Mouse (Mus musculus) frontal cortex, adult (tissue): ENCODE measurements around the gene Vps29.

Experiments
- ATAC-seq: cut with Nextera tagmentation; 2 replicates; pipeline ENCODE4 v1.9.2; 2017; ENCODE audit warnings: mild to moderate bottlenecking, moderate library complexity, mixed read lengths; ENCODE audit not compliant: low TSS enrichment

The Vps29 gene

DNA sequence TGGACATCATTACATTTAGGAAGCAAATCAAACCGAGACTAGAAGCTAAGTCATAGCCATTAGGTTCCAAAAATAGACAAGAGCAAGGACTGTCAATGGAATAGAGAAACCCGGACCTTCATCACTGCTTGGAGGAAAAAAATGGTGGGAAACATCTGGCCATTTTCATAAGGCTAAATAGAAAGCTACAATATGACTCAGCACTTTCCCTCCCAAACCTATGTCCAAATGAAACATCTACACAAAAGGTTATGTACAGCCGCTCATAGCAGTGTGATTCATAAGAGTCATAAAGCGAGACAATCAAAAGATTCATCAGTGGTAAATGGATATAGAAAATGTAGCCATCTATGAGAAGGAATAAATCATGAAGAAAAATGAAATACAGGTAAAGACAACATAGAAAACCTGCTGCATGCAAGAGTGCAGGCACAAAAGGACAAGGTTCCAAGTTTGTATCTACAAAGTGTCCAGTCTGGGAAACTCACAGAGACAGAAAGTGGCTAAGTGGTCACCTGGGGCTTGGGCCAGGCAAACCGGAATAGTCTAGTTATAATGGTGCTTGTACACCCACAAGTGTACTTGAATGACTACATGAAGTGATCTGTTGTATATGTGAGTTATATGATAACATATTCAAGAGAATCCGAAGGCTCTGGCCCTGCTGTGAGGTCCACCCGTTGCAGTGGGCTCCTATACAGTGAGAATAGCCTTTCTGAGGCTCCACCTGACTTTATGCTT lies 17.4 kb upstream of the Vps29 start:
- ATAC-seq = no peak

- ATAC-seq = no peak
These were observed 11.3 kb upstream of the Vps29 start for GRCm38 (mm10) chr5:122342874-122343273.

DNA sequence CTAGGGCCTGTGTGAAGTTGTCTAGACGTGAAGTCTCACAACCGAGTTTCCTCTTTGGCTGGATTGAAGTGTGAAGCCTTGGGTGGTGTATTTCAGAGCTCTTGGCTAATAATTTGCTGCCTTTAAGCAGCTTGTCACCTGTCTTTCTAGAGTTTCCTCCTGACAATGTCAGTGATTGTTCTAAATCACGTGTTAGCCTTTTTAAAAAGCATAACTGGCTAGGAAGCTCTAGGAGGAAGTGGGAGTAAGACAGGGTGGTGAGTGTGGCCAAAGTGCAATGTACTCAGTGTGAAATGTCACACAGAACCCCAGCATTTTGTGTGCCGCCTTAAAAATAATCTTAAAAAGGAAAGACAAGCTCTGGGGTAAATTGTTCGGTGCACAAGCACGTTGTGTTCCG lies 10.4 kb upstream of the Vps29 start:
- no peak for ATAC-seq

GRCm38 (mm10) chr5:122344260-122344659 lies 9.9 kb upstream of the Vps29 start:
- ATAC-seq = peak; percentile 62; the same call in 1 of the 2 replicates

DNA sequence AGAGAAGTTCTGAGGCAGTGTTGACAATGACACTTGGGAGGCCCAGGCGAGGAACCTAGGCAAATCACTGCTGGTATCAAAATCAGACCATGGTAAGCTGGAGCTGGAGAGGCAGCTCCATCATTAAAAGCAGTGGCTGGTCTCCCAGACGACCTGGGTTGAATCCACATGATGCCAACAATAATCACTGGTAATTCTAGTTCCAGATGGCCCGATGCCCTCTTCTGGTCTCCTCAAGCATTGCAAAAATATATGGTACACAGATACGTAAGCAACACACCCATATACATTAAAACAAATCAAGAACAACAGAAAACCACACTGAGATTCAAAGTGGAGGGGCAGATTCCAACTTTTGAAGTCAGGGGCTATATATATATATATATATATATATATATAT lies 8.4 kb upstream of the Vps29 start:
- ATAC-seq = no peak

GRCm38 (mm10) chr5:122354492-122355067 lies 411 bp downstream of the Vps29 start:
- peak; percentile 42; the same call in 1 of the 2 replicates for ATAC-seq

DNA sequence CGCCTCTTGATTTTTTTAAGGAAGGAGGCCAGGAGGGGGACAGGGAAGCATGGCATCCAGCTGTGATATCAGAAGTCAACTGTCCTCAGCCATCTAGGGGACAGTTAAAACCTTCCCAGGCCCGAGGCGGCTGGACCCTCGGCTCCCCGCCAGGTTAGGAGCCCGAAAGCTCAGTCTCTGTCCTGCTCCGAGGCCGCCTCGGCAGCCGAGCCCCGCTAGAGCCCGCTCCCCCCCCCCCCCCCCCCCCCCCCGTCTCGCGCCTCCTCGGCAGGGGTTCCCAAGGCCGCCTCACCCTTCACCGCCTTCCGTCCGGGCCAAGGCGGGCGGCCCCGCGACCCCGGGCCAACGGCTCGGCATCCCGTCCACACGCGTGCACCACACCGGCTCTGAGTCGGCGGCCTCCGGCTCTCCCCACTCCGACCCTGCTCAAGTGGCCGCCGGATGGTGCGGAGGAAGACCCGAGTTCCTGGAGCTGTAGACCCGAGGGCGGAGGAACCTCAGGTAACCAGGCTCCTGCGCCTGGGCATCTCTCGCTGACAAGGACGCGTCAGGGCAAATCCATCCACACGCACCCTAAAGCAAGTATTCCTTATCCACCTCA lies 17.5 kb downstream of the Vps29 start, which contains the start of gene Gpn3:
TSS of gene Gpn3 (plus strand) at position 286 of the 601 bp plus-strand sequence.
- ATAC-seq = peak; percentile 74

DNA sequence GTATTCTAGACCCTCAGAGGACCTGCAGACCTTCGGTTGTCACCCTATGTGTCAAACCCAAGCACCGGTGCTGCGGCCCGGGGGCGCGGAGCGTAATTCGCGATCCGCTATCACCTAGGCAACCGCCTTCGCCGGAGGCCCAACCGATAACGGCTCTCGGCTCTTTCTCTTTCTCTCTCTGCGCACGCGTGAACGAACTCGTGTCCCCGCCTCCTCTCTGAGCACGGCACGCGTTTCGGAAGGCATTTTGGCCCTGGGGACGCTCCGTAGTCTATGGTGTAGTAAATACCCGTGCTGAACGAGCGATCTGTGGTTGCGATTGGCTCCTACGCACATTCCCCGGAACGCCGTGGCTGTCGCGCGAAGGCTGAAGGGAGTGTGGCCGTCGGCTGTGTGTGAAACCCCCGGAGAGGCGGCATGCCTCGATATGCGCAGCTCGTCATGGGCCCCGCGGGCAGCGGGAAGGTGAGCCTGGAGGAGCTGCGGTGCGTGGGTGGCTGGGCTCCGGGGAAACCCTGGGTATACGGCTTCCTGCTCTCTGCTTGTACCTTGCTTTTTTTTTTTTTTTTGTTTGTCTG lies 18.1 kb downstream of the Vps29 start, which contains the start of gene Fam216a:
TSS of gene Fam216a (minus strand) at position 173 of the 578 bp plus-strand sequence.
- peak; percentile 93 for ATAC-seq

GRCm38 (mm10) chr5:122372878-122373277 lies 18.7 kb downstream of the Vps29 start:
- no peak for ATAC-seq

DNA sequence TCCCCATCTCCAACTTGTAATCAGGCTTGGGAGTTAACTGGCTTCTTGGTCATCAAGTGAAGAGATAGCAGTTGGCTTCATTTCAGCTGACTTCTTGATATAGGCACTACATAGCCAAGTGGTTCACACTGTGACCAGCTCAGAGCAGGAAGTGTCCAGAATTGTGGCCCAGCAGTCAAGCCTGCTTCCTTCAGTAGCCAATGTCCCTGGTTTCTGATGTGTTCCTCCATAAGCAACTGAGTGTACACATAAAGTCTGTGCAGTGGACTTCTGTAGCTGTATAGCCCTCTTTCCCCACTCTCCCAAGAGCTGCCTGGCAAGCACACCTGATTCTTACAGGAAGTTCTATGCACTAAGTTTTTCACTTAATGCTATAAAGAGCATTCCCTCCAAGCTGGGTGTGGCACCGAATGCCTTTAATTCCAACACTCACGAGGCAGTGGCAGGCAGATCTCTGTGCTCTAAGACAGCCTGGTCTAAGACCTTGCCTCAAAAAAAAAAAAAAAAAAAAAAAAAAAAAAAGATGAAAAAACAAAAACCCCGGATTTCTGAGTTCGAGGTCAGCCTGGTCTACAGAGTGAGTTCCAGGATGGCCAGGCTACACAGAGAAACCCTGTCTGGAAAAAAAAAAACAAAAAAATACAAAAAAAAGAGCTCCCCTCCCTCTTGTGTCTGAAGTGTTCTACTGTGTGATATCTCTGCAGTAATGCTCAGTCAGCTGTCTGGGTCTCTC lies 23.1 kb downstream of the Vps29 start:
- ATAC-seq = no peak

DNA sequence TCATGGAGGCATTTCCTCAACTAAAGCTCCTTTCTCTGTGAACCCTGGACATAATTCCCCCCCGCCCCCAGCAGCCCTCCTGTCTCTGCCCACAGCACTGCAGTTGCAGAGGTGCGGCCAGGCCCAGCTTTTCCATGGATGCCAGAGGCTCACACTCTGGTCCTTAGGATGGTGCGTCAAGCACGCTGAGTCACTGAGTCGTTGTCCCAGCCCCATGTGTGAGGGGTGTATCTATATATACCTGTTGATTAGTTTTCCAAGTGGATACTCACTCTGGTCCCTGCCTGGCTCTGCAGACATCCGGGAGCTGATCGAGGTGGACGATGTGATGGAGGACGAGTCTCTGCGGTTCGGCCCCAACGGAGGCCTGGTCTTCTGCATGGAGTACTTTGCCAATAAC lies 24.0 kb downstream of the Vps29 start:
- no peak for ATAC-seq

- peak; percentile 85 for ATAC-seq
These were observed 25.4 kb downstream of the Vps29 start for GRCm38 (mm10) chr5:122379374-122380155.

GRCm38 (mm10) chr5:122390006-122390405 lies 35.8 kb downstream of the Vps29 start:
- ATAC-seq = no peak

DNA sequence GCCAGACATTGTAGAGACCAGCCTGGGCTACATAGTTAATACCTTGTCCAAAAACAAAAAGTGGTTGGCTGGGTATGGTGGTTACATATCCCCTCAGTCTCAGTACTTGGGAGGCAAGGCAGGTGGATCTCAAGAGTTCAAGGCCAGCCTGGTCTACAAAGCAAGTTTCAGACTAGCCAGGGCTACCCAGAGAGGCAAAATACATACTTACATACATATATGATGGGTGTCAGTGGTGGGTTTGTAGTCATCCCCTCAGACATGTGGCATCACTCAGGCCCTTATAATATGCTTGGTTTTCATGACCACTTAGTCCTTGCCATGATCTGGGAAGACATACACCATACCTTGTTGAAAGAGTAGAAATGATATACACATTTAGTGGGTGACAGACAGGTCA lies 36.5 kb downstream of the Vps29 start:
- no peak for ATAC-seq

GRCm38 (mm10) chr5:122391178-122391785 lies 37.1 kb downstream of the Vps29 start:
- ATAC-seq = no peak

DNA sequence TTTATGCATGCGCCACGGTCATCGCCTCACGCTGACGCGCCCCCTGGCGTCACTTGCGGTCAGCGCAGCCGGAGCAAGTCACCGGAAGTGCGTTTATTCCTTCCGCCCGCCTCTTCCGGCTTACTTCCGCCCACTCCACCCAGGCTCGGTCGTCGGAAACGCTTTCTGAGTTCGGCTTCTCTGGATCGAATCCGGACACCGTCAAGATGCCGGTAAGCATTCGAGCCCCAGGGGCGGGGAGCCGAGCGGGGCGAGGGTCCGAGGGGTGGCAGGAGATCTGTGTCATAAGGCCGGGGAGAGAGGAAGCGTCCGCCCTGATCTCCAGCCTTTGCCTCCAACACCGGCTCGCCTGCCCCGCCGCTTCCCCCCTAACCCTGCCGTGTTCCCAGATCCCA lies 37.6 kb downstream of the Vps29 start, which contains the start of gene Arpc3:
TSS of gene Arpc3 (plus strand) at position 93 of the 395 bp plus-strand sequence.
- peak; percentile 86 for ATAC-seq

- ATAC-seq = peak; percentile 43; the same call in 1 of the 2 replicates
These were observed 38.2 kb downstream of the Vps29 start for GRCm38 (mm10) chr5:122392227-122393004.

GRCm38 (mm10) chr5:122393887-122394286 lies 39.7 kb downstream of the Vps29 start:
- no peak for ATAC-seq

DNA sequence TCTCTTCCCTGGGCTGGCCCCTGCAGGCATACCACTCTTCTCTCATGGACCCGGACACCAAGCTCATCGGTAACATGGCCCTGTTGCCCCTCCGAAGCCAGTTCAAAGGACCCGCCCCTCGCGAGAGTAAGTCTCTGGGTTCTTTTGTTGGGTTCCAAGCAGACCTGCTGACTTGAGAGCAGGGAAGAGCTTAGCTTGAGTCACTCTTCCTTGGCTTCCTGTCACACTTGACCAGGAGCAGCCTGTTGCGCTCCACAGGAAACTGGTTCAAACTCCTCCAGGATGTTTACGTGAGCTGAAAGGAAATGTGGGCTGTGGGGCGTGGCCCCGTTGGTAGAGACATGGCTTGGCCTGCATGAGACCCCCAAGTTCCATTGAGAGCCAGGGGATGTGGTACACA lies 42.6 kb downstream of the Vps29 start:
- no peak for ATAC-seq

GRCm38 (mm10) chr5:122397495-122397894 lies 43.3 kb downstream of the Vps29 start:
- no peak for ATAC-seq
